Mouse (Mus musculus): ENCODE data around the gene Ick. TPM values are rescaled to one million over a fixed set of nuclear protein-coding genes. Genes with fewer than 3 reads are reported as not detected.

Ick gene
- polyA plus RNA-seq, 1 experiment from 2014 or later, result 7.3 TPM

- Histone ChIP-seq H3K36me3 (ENCODE audit: inconsistent target) (no peaks in the 10 kb centered on the region), H3K79me2 (ENCODE audit: inconsistent target) (no peaks in the 10 kb centered on the region), H3K27ac (no peak overlapping the region), H3K4me3 (ENCODE audit: inconsistent target) (no peak overlapping the region)
- WGBS (ENCODE audit: missing documents), result 98% methylated on average over 3 of the region's 3 CpGs
Observed at GRCm38 (mm10) chr9:78211521-78211920, 102.5 kb downstream of the Ick start.

- no peak overlapping the region for H3K4me3 ChIP-seq (ENCODE audit: inconsistent target)
- H3K79me2 ChIP-seq (ENCODE audit: inconsistent target), result no peaks in the 10 kb centered on the region
- no peaks in the 10 kb centered on the region for H3K36me3 ChIP-seq (ENCODE audit: inconsistent target)
- no peak overlapping the region for H3K27ac ChIP-seq
- WGBS (ENCODE audit: missing documents), result 73% methylated on average over 7 of the region's 7 CpGs
Observed at GRCm38 (mm10) chr9:78212341-78213049, 103.5 kb downstream of the Ick start.

GRCm38 (mm10) chr9:78217074-78217473 is 108.1 kb downstream of the Ick start:
- H3K36me3 ChIP-seq (ENCODE audit: inconsistent target), result no peaks in the 10 kb centered on the region
- H3K4me3 ChIP-seq (ENCODE audit: inconsistent target), result no peak overlapping the region
- WGBS (ENCODE audit: missing documents), result 85% methylated on average over 4 of the region's 4 CpGs
- no peak overlapping the region for H3K27ac ChIP-seq
- no peaks in the 10 kb centered on the region for H3K79me2 ChIP-seq (ENCODE audit: inconsistent target)

Other genes with a start within 250 kb of the Ick start
- 48.8 to 74.3 TPM (median 57.9 TPM) in 3 replicates for gene Elovl5, start 191.8 kb upstream of the Ick start, polyA plus RNA-seq (2018)
- gene Gcm1, start 57.3 kb upstream of the Ick start, polyA plus RNA-seq (2018), result not detected in 3 replicates
- gene Fbxo9, start 127 bp upstream of the Ick start, polyA plus RNA-seq (2018), result 20.7 to 20.8 TPM (median 20.8 TPM) in 3 replicates
- gene Gsta4, start 73.6 kb downstream of the Ick start, polyA plus RNA-seq (2018), result not detected in 3 replicates
- gene Gsta1, start 121.5 kb downstream of the Ick start, polyA plus RNA-seq (2018), result not detected in 3 replicates
- gene Gm3776, start 147.9 kb downstream of the Ick start, polyA plus RNA-seq (2018), result not detected in 3 replicates
- gene Gm10639, start 180.7 kb downstream of the Ick start, polyA plus RNA-seq (2018), result not detected in 3 replicates
- not detected in 3 replicates for gene Omt2a, start 205.6 kb downstream of the Ick start, polyA plus RNA-seq (2018)
- not detected in 3 replicates for gene Omt2b, start 218.4 kb downstream of the Ick start, polyA plus RNA-seq (2018)
- gene Gsta2, start 246.6 kb downstream of the Ick start, polyA plus RNA-seq (2018), result not detected in 3 replicates

Measured in macrophage (primary cell).